In genomic region chr1:162077454-162077853, GRCm38 (mm10) we compare ENCODE assay signal across 9 mouse cellular contexts.
DNase-seq lines count a peak whose midpoint lies in the region; ATAC-seq and TF ChIP-seq lines count a peak whose summit lies in the region.
"Had no signal": no experiment of that assay in that cellular context is flagged by ENCODE, and none has a peak within 500 bp of the region (broad histone marks: within the 10 kb centered on the region; RNA-seq: fewer than 3 reads in every experiment).

No protein-coding gene starts in this region.

- no peaks in the 10 kb centered on the region for H3K27me3 ChIP-seq in hindbrain, embryonic 10.5 days (ENCODE audit: insufficient read depth, poor library complexity, severe bottlenecking)
- no peaks in the 10 kb centered on the region for H3K27me3 ChIP-seq in hindbrain, embryonic 13.5 days
- no peaks in the 10 kb centered on the region for H3K27me3 ChIP-seq in midbrain, embryonic 12.5 days
- H3K27me3 ChIP-seq in midbrain, embryonic 15.5 days (replicated peaks) = no peaks in the 10 kb centered on the region
- H3K27me3 ChIP-seq in hindbrain, postnatal 0 days (ENCODE audit: insufficient read depth, low read length) = no peaks in the 10 kb centered on the region
- H3K27me3 ChIP-seq in stomach, postnatal 0 days (ENCODE audit: control insufficient read depth, insufficient read depth, low read length) = no peaks in the 10 kb centered on the region

- H3K4me1 ChIP-seq in hindbrain, embryonic 10.5 days (replicated peaks) = peaks cover 29% of the 10 kb centered on the region
- H3K4me1 ChIP-seq in hindbrain, embryonic 13.5 days (replicated peaks) = peaks cover 11% of the 10 kb centered on the region
- H3K4me1 ChIP-seq in midbrain, embryonic 12.5 days = 0 out of 2 replicates have a peak, but pooled peaks cover 6% of the 10 kb centered on the region
- H3K4me1 ChIP-seq in midbrain, embryonic 15.5 days = no peaks in the 10 kb centered on the region
- H3K4me1 ChIP-seq in hindbrain, postnatal 0 days (ENCODE audit: insufficient read depth, low read length) = no peaks in the 10 kb centered on the region
- no peaks in the 10 kb centered on the region for H3K4me1 ChIP-seq in stomach, postnatal 0 days (replicated peaks; ENCODE audit: control insufficient read depth, insufficient read depth)

- H3K9ac ChIP-seq in hindbrain, embryonic 13.5 days = no peak overlapping the region
- no peak overlapping the region for H3K9ac ChIP-seq in midbrain, embryonic 12.5 days (replicated peaks)
- no peak overlapping the region for H3K9ac ChIP-seq in midbrain, embryonic 15.5 days
- H3K9ac ChIP-seq in hindbrain, postnatal 0 days (replicated peaks; ENCODE audit: low read length) = no peak overlapping the region
- H3K9ac ChIP-seq in stomach, postnatal 0 days (ENCODE audit: low read length) = no peak overlapping the region

- no peaks in the 10 kb centered on the region for H3K9me3 ChIP-seq in hindbrain, embryonic 10.5 days
- no peaks in the 10 kb centered on the region for H3K9me3 ChIP-seq in hindbrain, embryonic 13.5 days
- H3K9me3 ChIP-seq in midbrain, embryonic 12.5 days = no peaks in the 10 kb centered on the region
- H3K9me3 ChIP-seq in midbrain, embryonic 15.5 days = no peaks in the 10 kb centered on the region
- no peaks in the 10 kb centered on the region for H3K9me3 ChIP-seq in hindbrain, postnatal 0 days (ENCODE audit: low read length)
- H3K9me3 ChIP-seq in stomach, postnatal 0 days (ENCODE audit: control insufficient read depth, low read length) = no peaks in the 10 kb centered on the region

- TF ChIP-seq CTCF in hindbrain, postnatal 0 days (IDR thresholded peaks at IDR 0.05; ENCODE audit: low read depth) = no peak
- TF ChIP-seq CTCF in stomach, postnatal 0 days (IDR thresholded peaks at IDR 0.05; ENCODE audit: low read depth) = no peak

- H3K27ac ChIP-seq in hindbrain, embryonic 10.5 days = peak overlapping the region; percentile 62; the same call in 1 of the 2 replicates
- H3K27ac ChIP-seq in hindbrain, embryonic 13.5 days = no peak overlapping the region
- no peak overlapping the region for H3K27ac ChIP-seq in midbrain, embryonic 12.5 days (replicated peaks)
- H3K27ac ChIP-seq in midbrain, embryonic 15.5 days = no peak overlapping the region
- H3K27ac ChIP-seq in hindbrain, postnatal 0 days = no peak overlapping the region
- peak overlapping the region; percentile 53 for H3K27ac ChIP-seq in stomach, postnatal 0 days (replicated peaks)

- no peak for TF ChIP-seq EP300 in stomach, postnatal 0 days (optimal IDR thresholded peaks at IDR 0.05)

- H3K4me2 ChIP-seq in hindbrain, embryonic 13.5 days = no peak overlapping the region
- H3K4me2 ChIP-seq in midbrain, embryonic 12.5 days (replicated peaks) = no peak overlapping the region
- no peak overlapping the region for H3K4me2 ChIP-seq in midbrain, embryonic 15.5 days
- no peak overlapping the region for H3K4me2 ChIP-seq in hindbrain, postnatal 0 days (ENCODE audit: low read depth, low read length)
- no peak overlapping the region for H3K4me2 ChIP-seq in stomach, postnatal 0 days (replicated peaks; ENCODE audit: low read depth)

- ATAC-seq in hindbrain, embryonic 13.5 days (ENCODE audit: low FRiP score) = no peak
- ATAC-seq in midbrain, embryonic 12.5 days (ENCODE audit: low FRiP score, low read depth) = peak; percentile 38; the same call in 1 of the 2 replicates
- ATAC-seq in midbrain, embryonic 15.5 days (replicated peaks) = no peak
- ATAC-seq in hindbrain, postnatal 0 days = 0 out of 2 replicates have a peak, but pooled peaks have one; percentile 43
- no peak for ATAC-seq in stomach, postnatal 0 days (ENCODE audit: low FRiP score, low TSS enrichment)
- no peak for ATAC-seq in CD4-positive, CD25-positive, alpha-beta regulatory T cell, adult 4 months

- no peaks in the 10 kb centered on the region for H3K36me3 ChIP-seq in hindbrain, embryonic 10.5 days
- no peaks in the 10 kb centered on the region for H3K36me3 ChIP-seq in hindbrain, embryonic 13.5 days
- H3K36me3 ChIP-seq in midbrain, embryonic 12.5 days = no peaks in the 10 kb centered on the region
- no peaks in the 10 kb centered on the region for H3K36me3 ChIP-seq in midbrain, embryonic 15.5 days (replicated peaks)
- H3K36me3 ChIP-seq in hindbrain, postnatal 0 days (ENCODE audit: insufficient read depth, low read length) = no peaks in the 10 kb centered on the region
- H3K36me3 ChIP-seq in stomach, postnatal 0 days (ENCODE audit: control insufficient read depth, insufficient read depth, low read length) = no peaks in the 10 kb centered on the region

- DNase-seq in hindbrain, embryonic 10.5 days (ENCODE audit: low spot score) = no peak
- no peak for DNase-seq in hindbrain, postnatal 0 days (ENCODE audit: low spot score)
- no peak for DNase-seq in stomach, postnatal 0 days (ENCODE audit: low spot score)
- no peak for DNase-seq in adrenal gland, postnatal 14 days
- DNase-seq: spleen, adult 18-20 months had no signal

- no peak overlapping the region for H3K4me3 ChIP-seq in hindbrain, embryonic 10.5 days
- no peak overlapping the region for H3K4me3 ChIP-seq in hindbrain, embryonic 13.5 days
- no peak overlapping the region for H3K4me3 ChIP-seq in midbrain, embryonic 12.5 days
- no peak overlapping the region for H3K4me3 ChIP-seq in midbrain, embryonic 15.5 days
- H3K4me3 ChIP-seq in hindbrain, postnatal 0 days (ENCODE audit: low read length) = no peak overlapping the region
- no peak overlapping the region for H3K4me3 ChIP-seq in stomach, postnatal 0 days (ENCODE audit: low read depth, low read length)

- WGBS in hindbrain, embryonic 10.5 days = 75% methylated on average over 6 of the region's 6 CpGs
- WGBS in hindbrain, embryonic 13.5 days = 68% methylated on average over 6 of the region's 6 CpGs
- 60% methylated on average over 6 of the region's 6 CpGs for WGBS in midbrain, embryonic 12.5 days
- 72% methylated on average over 6 of the region's 6 CpGs for WGBS in midbrain, embryonic 15.5 days
- 66% methylated on average over 6 of the region's 6 CpGs for WGBS in hindbrain, postnatal 0 days
- WGBS in stomach, postnatal 0 days = 65% methylated on average over 6 of the region's 6 CpGs

Comparison
In these comparisons a context has a peak if more than half of its experiments do, and no peak if none do; other contexts are left out.
1. H3K27ac ChIP-seq: peak in hindbrain, embryonic 10.5 days (single experiment) and stomach, postnatal 0 days (single experiment); none in hindbrain, embryonic 13.5 days (single experiment), midbrain, embryonic 12.5 days (single experiment), midbrain, embryonic 15.5 days (single experiment) and hindbrain, postnatal 0 days (single experiment).
2. ATAC-seq: peak in midbrain, embryonic 12.5 days (single experiment) and hindbrain, postnatal 0 days (single experiment); none in hindbrain, embryonic 13.5 days (single experiment), midbrain, embryonic 15.5 days (single experiment), stomach, postnatal 0 days (single experiment) and CD4-positive, CD25-positive, alpha-beta regulatory T cell, adult 4 months (single experiment).